ENCODE assay signal across 19 mouse cellular contexts in the genomic region with DNA sequence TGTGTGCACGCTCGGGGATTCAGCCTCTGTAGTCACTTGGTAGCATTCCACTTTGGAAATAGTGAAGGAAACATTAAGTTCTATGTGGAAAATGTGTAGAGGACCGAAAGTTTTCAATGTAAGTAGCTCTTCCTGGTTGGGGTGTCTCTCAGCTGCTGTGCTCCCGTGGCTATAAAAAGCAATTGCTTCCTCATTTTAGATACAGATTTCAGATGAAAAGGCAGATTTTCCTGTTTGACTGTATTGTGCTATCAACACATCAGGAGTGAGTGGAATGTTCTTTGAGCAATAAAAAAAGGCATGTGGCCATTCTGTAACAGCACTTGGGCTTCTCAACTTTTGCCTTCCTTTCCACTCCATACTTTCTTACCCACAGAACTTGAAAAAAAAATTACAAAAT. TPM values are rescaled to one million over a fixed set of nuclear protein-coding genes. Genes with fewer than 3 reads are reported as not detected.
DNase-seq lines count a peak whose midpoint lies in the region; ATAC-seq and TF ChIP-seq lines count a peak whose summit lies in the region.
"Had no signal": no experiment of that assay in that cellular context is flagged by ENCODE, and none has a peak within 500 bp of the region (broad histone marks: within the 10 kb centered on the region; RNA-seq: fewer than 3 reads in every experiment).

No protein-coding gene starts in this region.

- no peaks in the 10 kb centered on the region for H3K36me3 ChIP-seq in embryonic facial prominence, embryonic 14.5 days (ENCODE audit: control insufficient read depth, insufficient read depth, low read length)
- H3K36me3 ChIP-seq in embryonic facial prominence, embryonic 10.5 days (replicated peaks): 0 out of 2 replicates have a peak, but pooled peaks cover 3% of the 10 kb centered on the region
- H3K36me3 ChIP-seq in liver, adult 2 months (ENCODE audit: control insufficient read depth, insufficient read depth, low read length): no peaks in the 10 kb centered on the region
- no peaks in the 10 kb centered on the region for H3K36me3 ChIP-seq in stomach, embryonic 15.5 days
- H3K36me3 ChIP-seq: limb, embryonic 15.5 days; midbrain, embryonic 13.5 days had no signal

- peak; percentile 29 for DNase-seq in embryonic facial prominence, embryonic 14.5 days (ENCODE audit: low spot score)
- DNase-seq in embryonic facial prominence, embryonic 10.5 days (ENCODE audit: low spot score): no peak
- peak; percentile 12 for DNase-seq in liver, adult 2 months (ENCODE audit: extremely low read depth, low read depth, low spot score)
- no peak for DNase-seq in liver
- no peak for DNase-seq in kidney, adult 11 months
- DNase-seq in frontal cortex, postnatal 10 days (ENCODE audit: low spot score in 2 of 2): no peak
- DNase-seq: adrenal gland, postnatal 25 days; cerebellum, postnatal 10 days; heart, postnatal 4 days; kidney, postnatal 10 days; layer of hippocampus, adult 9-11 months; right cerebral cortex, adult 18-20 months; thymus, adult 18-20 months had no signal

- H3K4me1 ChIP-seq in embryonic facial prominence, embryonic 14.5 days (ENCODE audit: control insufficient read depth, insufficient read depth, low read length): peaks cover 17% of the 10 kb centered on the region
- H3K4me1 ChIP-seq in embryonic facial prominence, embryonic 10.5 days: 0 out of 2 replicates have a peak, but pooled peaks cover 2% of the 10 kb centered on the region
- H3K4me1 ChIP-seq in liver, adult 2 months (ENCODE audit: control insufficient read depth, insufficient read depth, low read length): peaks cover 15% of the 10 kb centered on the region
- H3K4me1 ChIP-seq in stomach, embryonic 15.5 days: peaks cover 34% of the 10 kb centered on the region; the same call in 1 of the 2 replicates

- H3K27ac ChIP-seq in embryonic facial prominence, embryonic 14.5 days (replicated peaks; ENCODE audit: low read depth, low read length): no peak overlapping the region
- H3K27ac ChIP-seq in embryonic facial prominence, embryonic 10.5 days (replicated peaks): no peak overlapping the region
- no peak overlapping the region for H3K27ac ChIP-seq in liver, adult 2 months (replicated peaks; ENCODE audit: insufficient read depth, low read depth, low read length)
- H3K27ac ChIP-seq in stomach, embryonic 15.5 days: peak overlapping the region; percentile 65
- H3K27ac ChIP-seq: limb, embryonic 15.5 days; midbrain, embryonic 13.5 days had no signal

- 68% methylated on average over 4 of the region's 4 CpGs for WGBS in embryonic facial prominence, embryonic 14.5 days
- 86% methylated on average over 4 of the region's 4 CpGs for WGBS in embryonic facial prominence, embryonic 10.5 days
- 74% methylated on average over 4 of the region's 4 CpGs for WGBS in liver, adult 2 months
- WGBS in stomach, embryonic 15.5 days: 55% methylated on average over 4 of the region's 4 CpGs

- H3K9me3 ChIP-seq in embryonic facial prominence, embryonic 14.5 days (ENCODE audit: control insufficient read depth, low read length): no peaks in the 10 kb centered on the region
- no peaks in the 10 kb centered on the region for H3K9me3 ChIP-seq in embryonic facial prominence, embryonic 10.5 days
- H3K9me3 ChIP-seq in stomach, embryonic 15.5 days: no peaks in the 10 kb centered on the region
- H3K9me3 ChIP-seq: limb, embryonic 15.5 days; midbrain, embryonic 13.5 days had no signal

- peaks cover 36% of the 10 kb centered on the region for H3K79me2 ChIP-seq in liver, adult 2 months (ENCODE audit: control insufficient read depth, insufficient read depth, low read length)

- no peak overlapping the region for H3K9ac ChIP-seq in embryonic facial prominence, embryonic 14.5 days (ENCODE audit: low read depth, low read length)
- no peak overlapping the region for H3K9ac ChIP-seq in liver, adult 2 months (ENCODE audit: low read depth, low read length)
- no peak overlapping the region for H3K9ac ChIP-seq in stomach, embryonic 15.5 days
- H3K9ac ChIP-seq: limb, embryonic 15.5 days; midbrain, embryonic 13.5 days had no signal

- ATAC-seq in embryonic facial prominence, embryonic 14.5 days (ENCODE audit: low read depth): no peak
- ATAC-seq in hematopoietic stem cell, adult 5-6 weeks (replicated peaks in 1 of 2; ENCODE audit: insufficient read depth in 1 of 2, low FRiP score in 2 of 2, low TSS enrichment in 1 of 2, low read depth in 1 of 2, poor library complexity in 2 of 2, severe bottlenecking in 2 of 2): peak; percentile 58 to 59; a peak in 3 of 4 replicates
- no peak for ATAC-seq in stomach, embryonic 15.5 days (ENCODE audit: insufficient read depth, low FRiP score, low read depth)
- ATAC-seq: midbrain, embryonic 13.5 days had no signal

- H3K4me2 ChIP-seq in embryonic facial prominence, embryonic 14.5 days (ENCODE audit: low read depth, low read length): no peak overlapping the region
- H3K4me2 ChIP-seq in stomach, embryonic 15.5 days: no peak overlapping the region
- H3K4me2 ChIP-seq: limb, embryonic 15.5 days; midbrain, embryonic 13.5 days had no signal

- H3K4me3 ChIP-seq in embryonic facial prominence, embryonic 14.5 days (ENCODE audit: low read depth, low read length): no peak overlapping the region
- H3K4me3 ChIP-seq in embryonic facial prominence, embryonic 10.5 days: no peak overlapping the region
- H3K4me3 ChIP-seq in liver, adult 2 months (ENCODE audit: insufficient read depth, low read depth, low read length): no peak overlapping the region
- H3K4me3 ChIP-seq in stomach, embryonic 15.5 days (replicated peaks): no peak overlapping the region
- H3K4me3 ChIP-seq: limb, embryonic 15.5 days; midbrain, embryonic 13.5 days; myocyte had no signal

- no peak for TF ChIP-seq CTCF in liver, adult 2 months (IDR thresholded peaks at IDR 0.05; ENCODE audit: low read depth, low read length)

- H3K27me3 ChIP-seq in embryonic facial prominence, embryonic 14.5 days (replicated peaks; ENCODE audit: control insufficient read depth, insufficient read depth, low read length): no peaks in the 10 kb centered on the region
- H3K27me3 ChIP-seq in embryonic facial prominence, embryonic 10.5 days (replicated peaks; ENCODE audit: low read depth, poor library complexity, severe bottlenecking): no peaks in the 10 kb centered on the region
- H3K27me3 ChIP-seq in liver, adult 2 months (ENCODE audit: control insufficient read depth, insufficient read depth, low read length): no peaks in the 10 kb centered on the region
- no peaks in the 10 kb centered on the region for H3K27me3 ChIP-seq in stomach, embryonic 15.5 days (replicated peaks)
- H3K27me3 ChIP-seq: CH12.LX; limb, embryonic 15.5 days; midbrain, embryonic 13.5 days had no signal

- TF ChIP-seq POLR2A in liver, adult 2 months (IDR thresholded peaks at IDR 0.05; ENCODE audit: extremely low read depth, insufficient read depth, low read length): no peak

RNA-seq across cellular contexts. Expression of gene Cab39, which starts 16.0 kb away (rescaled TPM):
- 45.1 and 45.2 TPM in 2 replicates for polyA plus RNA-seq in embryonic facial prominence, embryonic 14.5 days (2014; fragmentation: Nextera tagmentation; extraction: Ambion mirVana)
- polyA plus RNA-seq in embryonic facial prominence, embryonic 10.5 days (2016; fragmentation: Nextera tagmentation; extraction: Ambion mirVana): 33.6 and 34.2 TPM in 2 replicates
- 51.5 and 54.0 TPM in 2 replicates for total RNA-seq in liver, adult 2 months (2014; rRNA removed)
- 17.5 and 18.0 TPM in 2 replicates for polyA plus RNA-seq in liver, adult 2 months (2012; rRNA removed)
- 97.1 and 112 TPM in 2 replicates for total RNA-seq in hematopoietic stem cell, adult 5-6 weeks (2017)
- 30.6 and 31.4 TPM in 2 replicates for polyA plus RNA-seq in stomach, embryonic 15.5 days (2015; fragmentation: Nextera tagmentation; extraction: Ambion mirVana)

RNA-seq across cellular contexts. Expression of gene A630001G21Rik, which starts 30.8 kb away (rescaled TPM):
- polyA plus RNA-seq in embryonic facial prominence, embryonic 14.5 days (2014; fragmentation: Nextera tagmentation; extraction: Ambion mirVana): 1.7 and 2.5 TPM in 2 replicates
- 0.59 and 0.92 TPM in 2 replicates for polyA plus RNA-seq in embryonic facial prominence, embryonic 10.5 days (2016; fragmentation: Nextera tagmentation; extraction: Ambion mirVana)
- 0.37 and 1.5 TPM in 2 replicates for total RNA-seq in liver, adult 2 months (2014; rRNA removed)
- polyA plus RNA-seq in liver, adult 2 months (2012; rRNA removed): 0.36 and 0.77 TPM in 2 replicates
- total RNA-seq in hematopoietic stem cell, adult 5-6 weeks (2017): 52.6 and 57.8 TPM in 2 replicates
- polyA plus RNA-seq in stomach, embryonic 15.5 days (2015; fragmentation: Nextera tagmentation; extraction: Ambion mirVana): 1.4 and 1.7 TPM in 2 replicates

Comparison
In these comparisons a context has a peak if more than half of its experiments do, and no peak if none do; other contexts are left out.
1. DNase-seq: peak in embryonic facial prominence, embryonic 14.5 days (single experiment) and liver, adult 2 months (single experiment); none in embryonic facial prominence, embryonic 10.5 days (single experiment), liver (single experiment), kidney, adult 11 months (single experiment) and frontal cortex, postnatal 10 days (0 of 2).
2. ATAC-seq: peak in hematopoietic stem cell, adult 5-6 weeks (2 of 2); none in embryonic facial prominence, embryonic 14.5 days (single experiment) and stomach, embryonic 15.5 days (single experiment).